Mouse (Mus musculus): ENCODE measurements around the gene Krtap26-1.

- no peak for TF ChIP-seq CTCF (IDR thresholded peaks at IDR 0.05; ENCODE audit: extremely low read depth, insufficient read depth, low read length)
- no peak for TF ChIP-seq POLR2A (IDR thresholded peaks at IDR 0.05; ENCODE audit: extremely low read depth, insufficient read depth, low read length)
These were observed 3.5 kb upstream of the Krtap26-1 start for GRCm38 (mm10) chr16:88651082-88651481.
